Mouse (Mus musculus): ENCODE data around the gene Ech1.

Gene Ech1

DNA sequence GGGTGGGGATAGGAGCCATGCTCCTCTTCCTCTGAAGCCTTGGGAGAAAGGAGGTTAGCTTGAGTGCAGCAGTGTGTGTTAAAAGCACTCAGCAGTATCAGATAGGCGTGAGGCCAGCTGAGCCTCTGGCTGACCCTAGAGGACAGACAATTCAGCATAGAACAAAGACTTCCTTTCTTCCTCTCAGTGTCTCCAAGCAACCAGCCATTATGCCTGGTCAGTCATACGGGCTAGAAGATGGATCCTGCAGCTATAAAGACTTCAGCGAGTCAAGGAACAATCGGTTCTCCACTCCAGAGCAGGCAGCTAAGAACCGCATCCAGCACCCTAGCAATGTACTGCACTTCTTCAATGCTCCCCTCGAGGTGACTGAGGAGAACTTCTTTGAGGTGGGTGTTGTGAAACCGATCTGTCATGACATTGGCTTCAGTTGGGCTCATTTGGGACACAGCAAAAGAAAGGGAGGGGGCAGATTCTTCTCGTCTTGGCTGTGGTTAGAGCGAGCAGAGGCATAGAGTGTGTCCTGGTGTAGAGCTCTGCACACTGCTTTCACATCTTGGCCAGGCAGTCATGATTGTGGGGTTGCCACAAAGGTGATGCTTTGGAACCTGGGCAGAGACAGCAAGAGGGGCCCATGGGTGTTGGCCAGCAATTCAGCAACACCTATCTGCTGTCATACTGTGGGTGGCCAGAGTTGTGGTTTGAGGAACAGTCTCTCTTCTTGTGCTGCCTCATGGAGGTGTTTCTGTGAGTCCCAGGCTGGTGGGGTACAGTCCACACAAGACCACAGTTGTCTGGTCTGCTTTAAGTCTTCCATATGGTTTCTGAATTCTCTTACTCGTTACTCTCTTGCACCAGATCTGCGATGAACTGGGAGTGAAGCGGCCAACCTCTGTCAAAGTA is 4.4 kb upstream of the Ech1 start:
- DNase-seq, result no peak

DNA sequence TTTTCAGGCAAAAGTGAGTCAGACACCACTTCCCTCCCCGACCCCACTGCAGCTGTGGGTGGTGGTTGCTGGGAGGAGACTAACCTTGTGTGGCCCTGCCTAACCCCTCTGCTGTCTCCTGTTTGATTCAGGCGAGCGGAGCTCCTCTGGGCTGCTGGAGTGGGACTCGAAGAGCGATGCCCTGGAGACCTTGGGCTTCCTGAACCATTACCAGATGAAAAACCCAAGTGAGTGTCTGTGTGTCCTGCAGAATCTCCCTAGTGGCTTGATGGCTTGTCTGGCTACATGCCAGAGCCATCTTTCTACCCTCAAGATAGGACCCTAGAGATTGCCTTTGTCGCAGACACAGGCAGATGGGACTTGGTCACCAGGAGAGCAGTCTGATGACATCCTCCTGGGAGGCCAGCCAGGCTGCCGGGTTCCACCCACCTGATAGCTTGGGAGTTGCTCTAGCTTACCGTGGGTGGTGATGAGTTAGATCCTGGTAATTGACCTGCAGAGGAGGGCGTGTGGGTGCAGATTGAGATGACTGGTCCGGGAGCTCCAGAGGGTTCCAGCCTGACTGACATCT is 3.7 kb upstream of the Ech1 start:
- DNase-seq, result no peak

DNA sequence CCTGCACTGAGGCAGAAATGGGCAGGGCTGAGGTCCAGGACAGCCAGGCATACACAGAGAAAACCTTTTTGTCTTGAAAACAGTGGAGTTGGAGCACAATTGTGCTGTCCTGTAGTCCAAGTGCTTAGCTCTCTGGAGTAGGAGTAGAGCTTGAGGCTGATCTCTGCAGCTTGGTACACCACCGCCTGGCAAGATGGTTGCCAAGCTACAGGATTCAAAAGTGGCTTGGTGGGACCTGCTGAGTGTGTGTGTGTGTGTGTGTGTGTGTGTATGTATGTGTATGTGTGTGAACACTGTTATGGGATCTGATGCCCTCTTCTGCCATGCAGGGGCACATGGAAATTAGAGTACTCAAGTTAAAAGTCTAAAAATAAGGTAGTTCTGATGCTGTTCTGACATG is 2.5 kb upstream of the Ech1 start:
- no peak for DNase-seq

DNA sequence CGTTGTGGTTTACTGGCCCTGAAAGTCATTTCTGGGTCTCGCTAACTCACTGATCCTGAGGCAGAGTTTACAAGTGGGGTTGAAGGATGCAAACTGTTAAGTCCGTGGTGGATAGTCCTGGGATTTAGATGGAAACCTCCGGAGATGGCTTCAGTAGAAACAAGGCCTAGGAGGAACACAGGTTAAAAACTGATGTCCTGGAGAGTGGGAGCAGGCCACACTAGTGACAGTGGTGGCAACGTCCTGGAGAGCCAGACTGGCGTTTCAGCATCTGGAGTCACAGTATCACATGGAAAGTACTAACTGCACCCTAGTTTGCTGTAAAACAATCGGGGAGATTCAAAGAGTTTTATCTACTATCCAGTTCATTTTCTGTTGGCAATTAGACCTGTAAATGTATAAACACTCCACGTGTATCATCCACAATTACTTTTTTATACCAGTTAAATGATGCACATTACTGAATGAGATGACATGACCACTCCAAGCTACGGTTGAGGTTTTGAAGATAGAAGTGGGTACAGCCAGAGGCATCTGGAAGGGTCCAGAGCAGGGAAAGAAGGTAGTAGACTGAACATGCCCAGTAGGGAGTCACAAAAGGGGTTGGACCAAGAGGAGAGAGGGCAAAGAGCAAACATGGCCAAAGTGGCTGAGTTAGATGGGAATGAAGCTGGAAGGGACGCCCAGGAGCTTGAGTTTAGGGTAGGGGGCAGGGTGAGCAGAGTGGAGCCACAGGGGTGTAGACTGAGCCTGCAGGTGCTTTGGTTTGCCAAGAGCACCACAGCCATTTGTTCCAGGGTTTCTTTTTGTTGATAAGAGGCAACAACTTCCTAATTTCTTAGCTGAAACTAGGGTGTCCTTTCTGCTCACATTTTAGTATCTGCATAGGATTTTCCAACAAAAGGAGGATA is 1.8 kb upstream of the Ech1 start:
- no peak for DNase-seq

DNA sequence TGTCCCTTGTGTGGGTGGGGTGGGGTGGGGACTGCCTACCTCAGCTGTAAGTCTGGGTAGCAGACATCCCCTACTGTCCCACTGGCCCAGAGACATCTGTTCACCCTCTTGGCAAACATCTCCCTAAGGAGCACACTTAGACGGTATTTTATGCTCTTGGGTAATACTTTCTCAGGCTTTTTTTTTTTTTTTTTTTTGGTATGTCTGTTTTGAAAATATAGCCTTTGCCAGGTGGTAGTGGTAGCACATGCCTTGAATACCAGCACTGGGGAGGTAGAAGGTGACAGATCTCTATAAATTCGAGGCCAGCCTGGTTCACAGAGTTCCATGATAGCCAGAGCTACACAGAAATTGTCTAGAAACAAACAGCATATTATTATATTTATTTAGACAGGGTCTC is 1.1 kb upstream of the Ech1 start:
- no peak for DNase-seq

DNA sequence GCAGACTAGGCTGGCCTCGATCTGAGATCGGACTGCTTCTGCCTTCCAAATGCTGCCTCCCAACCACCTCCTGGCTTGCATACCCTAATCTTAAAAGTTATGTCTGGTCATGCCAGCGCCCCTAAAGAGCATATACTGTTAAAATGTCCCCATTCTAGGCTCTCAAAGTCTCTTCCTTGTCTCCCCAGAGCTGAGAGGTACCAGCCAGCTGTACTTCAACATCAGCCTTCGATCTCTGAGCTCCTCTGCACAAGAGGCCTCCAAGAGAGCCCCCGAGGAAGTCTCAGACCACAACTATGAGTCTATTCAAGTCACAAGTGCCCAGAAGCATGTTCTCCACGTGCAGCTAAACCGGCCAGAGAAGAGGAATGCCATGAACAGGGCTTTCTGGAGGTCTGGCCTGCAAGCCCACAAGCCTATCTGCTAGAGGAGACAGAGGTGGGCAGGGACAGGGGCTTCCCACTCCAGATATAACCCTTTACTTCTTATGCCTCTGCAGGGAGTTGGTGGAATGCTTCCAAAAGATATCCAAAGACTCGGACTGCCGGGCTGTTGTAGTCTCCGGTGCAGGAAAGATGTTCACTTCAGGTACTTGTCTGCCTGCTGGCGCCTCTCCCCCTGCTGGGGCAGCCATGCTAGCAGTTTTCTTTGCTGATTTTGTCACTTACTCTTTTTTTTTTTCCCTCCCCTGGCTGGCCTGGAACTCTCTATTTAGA is 827 bp downstream of the Ech1 start:
- DNase-seq, result peak; percentile 64

DNA sequence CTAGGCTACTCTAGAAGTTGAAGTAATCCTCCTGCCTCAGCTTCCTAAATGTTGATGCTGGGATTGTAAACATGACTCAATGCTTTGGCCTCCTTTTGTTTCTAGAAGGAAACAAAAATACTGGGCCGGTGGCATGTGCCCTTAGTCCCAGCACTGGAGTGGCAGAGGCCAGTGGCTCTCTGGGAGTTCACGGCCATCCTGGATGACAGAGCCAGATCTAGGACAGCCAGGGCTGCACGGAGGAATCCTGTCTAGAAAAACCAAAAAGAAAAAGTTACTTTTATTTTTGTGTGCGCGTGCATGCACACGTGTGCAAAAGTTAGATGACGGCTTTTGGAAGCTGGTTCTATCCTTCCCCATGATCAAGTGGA is 1.4 kb downstream of the Ech1 start:
- no peak for DNase-seq

DNA sequence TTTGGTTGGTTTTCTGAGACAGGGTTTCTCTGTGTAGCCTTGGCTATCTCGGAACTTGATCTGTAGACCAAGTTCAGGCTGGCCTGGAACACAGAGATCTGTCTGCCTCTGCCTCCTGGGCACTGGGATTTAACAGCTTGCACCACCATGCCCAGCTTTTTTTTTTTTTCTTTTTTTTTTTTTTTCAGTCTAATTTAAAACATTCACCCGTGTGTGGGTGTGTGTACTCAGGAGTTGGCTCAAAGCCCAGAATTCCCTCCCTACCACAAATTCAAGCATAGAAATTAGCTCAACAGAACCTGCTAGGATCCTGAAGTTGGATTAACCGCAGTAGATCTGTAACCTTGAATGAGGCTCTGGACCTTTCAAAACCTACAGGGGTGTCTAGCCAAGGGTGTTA is 2.3 kb downstream of the Ech1 start:
- DNase-seq, result no peak

DNA sequence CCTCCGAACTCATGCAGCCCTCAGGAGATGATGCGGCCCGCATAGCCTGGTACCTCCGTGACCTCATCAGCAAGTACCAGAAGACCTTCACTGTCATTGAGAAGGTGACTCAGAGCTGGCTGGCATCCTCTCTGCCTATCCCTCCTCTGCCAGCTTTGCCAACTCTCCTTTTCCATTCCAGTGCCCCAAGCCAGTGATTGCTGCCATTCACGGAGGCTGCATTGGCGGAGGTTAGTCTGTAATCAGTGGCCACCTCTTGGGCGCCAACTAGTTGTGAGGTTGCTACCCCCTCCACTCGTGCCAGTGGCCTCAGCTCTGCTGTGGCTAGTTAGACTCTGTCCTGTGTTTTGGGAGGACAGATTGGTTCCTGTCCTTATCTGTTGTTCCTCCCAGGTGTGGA is 4.8 kb downstream of the Ech1 start:
- no peak for DNase-seq

DNA sequence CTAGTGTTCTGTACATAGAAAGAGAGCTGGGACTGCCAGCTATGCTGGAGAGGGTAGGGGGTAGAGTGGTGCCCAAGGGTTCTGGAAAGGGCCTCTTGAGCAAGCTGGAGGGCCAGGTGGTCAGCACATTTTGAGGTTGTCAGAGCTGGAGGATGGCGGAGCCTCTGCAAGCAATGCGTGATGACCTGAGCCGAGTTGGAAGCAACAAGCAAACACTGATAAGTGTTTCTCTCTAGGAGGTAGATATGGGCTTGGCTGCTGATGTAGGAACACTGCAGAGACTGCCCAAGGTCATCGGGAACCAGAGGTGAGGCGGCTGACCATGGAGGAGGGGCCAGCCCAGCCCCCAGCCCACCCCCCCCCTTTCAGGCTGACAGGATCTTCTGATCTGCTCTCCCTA is 6.0 kb downstream of the Ech1 start:
- no peak for DNase-seq

DNA sequence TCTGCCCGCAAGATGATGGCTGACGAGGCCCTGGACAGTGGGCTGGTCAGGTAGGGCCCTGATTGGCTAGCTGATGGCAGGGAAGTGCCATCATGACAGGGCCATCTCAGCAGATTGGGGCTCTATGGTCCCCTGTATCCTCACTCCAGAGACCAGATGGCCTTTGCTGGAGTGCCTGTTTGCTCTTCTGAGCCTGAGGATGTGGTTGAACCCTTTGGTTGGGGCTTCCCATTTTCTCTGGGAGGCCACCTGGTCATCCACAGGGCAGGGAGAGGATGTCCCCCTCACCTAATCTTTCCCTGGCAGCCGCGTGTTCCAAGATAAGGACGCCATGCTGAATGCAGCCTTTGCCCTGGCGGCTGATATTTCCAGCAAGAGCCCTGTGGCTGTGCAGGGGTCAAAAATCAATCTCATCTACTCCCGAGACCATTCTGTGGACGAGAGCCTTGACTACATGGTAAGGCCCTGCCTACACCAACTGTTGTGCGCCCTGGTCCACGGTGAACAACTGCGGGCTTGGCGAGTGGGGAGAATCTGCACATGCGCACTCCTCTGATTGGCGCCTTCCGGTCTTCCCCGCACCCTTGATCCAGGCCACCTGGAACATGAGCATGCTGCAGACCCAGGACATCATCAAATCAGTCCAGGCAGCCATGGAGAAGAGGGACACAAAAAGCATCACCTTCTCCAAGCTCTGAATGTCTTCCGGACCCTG is 6.6 kb downstream of the Ech1 start:
- no peak for DNase-seq

DNA sequence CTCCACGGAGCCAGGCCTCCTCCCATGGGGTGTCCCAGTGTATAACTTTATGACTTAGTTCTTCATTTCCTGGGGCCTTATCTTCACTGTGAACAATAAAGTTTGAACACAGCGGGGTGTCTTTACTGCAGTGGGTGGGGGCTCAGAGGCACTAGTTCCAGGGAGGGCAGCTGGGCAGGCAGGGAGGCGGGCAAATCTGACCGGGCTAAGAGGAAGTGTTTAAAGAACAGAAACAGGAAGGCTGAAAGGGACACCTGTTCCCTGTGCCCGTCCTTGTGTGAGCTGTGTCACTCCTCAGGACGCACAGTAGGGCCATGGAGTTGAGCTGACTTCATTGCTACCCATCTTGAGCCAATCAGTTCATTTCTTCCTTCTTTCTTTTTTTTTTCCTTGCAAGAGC is 7.1 kb downstream of the Ech1 start:
- no peak for DNase-seq

DNA sequence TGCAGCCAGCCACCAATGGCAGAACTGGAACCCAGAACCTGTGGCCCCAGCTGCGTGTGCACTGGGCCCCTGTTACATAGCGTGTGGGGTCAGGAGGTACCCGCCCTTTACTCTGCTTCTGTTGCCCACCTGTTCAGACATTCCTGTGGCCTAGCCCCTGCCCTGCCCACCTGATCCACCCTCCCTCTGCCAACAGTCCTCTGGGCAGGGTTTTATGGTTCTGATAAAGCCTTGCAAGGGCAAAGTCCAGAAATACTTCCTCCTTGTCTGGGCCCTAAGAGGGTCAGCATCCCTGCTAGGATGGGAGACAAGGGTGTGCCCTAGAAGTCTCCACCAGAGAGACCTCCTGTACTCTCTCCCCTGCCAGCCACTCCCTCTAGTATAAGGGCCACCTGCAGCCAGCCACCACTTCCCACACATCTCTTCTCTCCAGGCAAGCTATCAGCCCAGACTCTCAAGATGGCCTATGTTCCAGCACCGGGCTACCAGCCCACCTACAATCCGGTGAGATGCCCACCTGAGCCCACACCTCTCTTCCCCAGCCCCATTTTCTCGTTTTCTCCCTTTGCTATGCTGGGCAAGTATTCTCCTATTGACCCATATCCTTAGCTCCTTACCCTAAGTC is 8.8 kb downstream of the Ech1 start, which contains the start of gene Lgals4:
TSS of gene Lgals4 (plus strand) at position 132 of the 625 bp plus-strand sequence.
- DNase-seq, result no peak

DNA sequence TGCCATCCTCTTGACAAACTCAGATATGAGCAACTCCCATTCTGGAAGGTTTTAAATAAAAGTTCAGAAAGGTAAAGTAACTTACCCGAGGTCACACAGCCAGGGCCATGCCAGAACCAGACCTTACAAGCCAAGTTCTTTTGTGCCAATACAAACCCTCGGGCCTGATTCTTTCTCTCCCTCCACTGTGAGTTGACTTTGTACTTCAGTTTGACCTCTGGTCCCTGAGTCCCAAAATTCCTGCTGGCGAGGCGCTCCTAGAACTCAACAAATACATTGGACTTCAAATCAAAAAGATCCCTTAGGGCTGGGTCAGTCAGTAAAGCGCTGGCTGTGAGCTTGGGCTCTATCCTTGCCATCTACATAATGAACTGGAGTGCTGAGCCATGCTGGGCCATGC is 11.9 kb downstream of the Ech1 start:
- DNase-seq, result no peak

DNA sequence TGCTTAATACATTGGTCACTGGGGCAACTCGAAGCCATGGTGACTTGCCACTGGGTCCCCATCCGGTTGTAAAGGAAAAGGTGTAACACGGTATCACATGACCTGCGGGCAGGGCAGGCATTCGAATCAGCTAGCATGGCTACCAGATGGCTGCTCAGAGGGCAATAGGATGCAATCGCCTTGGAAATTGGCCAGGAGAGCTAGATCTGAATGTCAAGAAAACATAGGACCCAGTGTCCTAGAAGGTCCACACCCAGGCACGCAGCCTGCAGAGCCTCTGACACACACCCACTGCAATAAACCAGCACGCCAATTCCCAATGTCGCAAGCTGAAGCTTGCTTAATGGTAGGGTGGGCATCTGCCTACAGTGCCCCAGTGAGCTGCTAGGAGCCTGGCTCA is 13.3 kb downstream of the Ech1 start:
- no peak for DNase-seq

DNA sequence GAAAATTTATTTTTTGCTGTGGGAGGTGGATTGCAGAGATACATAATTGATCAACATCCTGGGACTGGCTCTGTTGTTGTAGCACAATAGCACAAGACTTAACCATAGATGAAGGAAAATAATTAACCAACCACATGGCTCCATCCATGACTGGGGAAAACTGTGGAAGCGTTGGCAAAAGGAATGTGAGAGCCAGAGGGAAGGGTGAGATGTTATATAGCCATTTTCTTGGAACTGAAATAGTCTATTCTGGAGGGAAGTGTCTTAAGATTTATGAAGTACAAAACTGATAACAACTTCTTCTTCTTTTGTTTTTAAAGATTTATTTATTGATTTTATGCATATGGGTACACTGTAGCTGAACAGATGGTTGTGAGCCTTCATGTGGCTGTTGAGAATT is 22.3 kb downstream of the Ech1 start:
- DNase-seq, result no peak

DNA sequence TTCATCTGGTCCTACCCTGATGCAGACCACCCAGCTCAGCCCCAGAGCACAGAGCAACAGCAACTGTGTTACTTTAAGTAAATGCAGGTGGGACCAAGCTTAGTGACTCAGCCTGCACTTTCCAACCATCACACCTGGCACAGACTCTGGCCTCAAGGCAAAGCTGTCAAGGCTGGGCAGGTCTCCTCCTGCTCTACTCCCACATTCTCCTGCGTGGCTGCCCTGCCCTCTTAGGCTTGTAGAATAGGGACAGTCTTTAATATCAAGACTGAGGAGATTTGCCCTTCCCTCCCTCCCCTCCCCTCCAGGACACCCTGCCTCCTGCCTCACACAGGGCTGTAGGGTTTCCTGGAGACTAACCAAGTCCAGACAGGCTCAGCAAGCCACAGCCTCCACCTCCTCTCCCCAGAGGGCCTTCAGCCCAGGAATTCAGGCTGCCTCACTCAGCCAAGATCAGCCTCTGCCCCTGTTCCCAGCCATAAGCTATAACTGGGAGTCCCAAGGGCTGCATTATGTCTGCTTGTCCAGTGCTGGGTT is 24.8 kb downstream of the Ech1 start:
- no peak for DNase-seq

DNA sequence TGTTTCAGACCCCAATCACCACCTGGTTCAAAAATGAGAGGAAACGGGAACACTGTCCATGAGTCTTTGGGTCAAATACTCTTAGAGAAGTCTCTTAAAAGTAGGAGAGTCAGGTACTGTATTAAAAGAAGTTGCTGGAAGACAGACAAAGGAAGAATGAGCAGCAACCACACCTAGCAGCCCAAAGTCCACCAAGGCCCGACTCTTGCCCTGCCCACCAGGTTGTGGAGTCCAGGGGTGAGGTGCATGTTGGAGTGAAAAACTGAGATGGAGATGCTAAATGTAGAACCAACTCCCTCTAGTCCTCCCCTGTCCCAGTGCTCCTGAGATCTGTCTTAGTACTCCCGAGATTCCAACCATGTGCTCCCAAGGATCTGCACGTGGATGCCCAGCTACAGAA is 25.6 kb downstream of the Ech1 start:
- DNase-seq, result no peak

DNA sequence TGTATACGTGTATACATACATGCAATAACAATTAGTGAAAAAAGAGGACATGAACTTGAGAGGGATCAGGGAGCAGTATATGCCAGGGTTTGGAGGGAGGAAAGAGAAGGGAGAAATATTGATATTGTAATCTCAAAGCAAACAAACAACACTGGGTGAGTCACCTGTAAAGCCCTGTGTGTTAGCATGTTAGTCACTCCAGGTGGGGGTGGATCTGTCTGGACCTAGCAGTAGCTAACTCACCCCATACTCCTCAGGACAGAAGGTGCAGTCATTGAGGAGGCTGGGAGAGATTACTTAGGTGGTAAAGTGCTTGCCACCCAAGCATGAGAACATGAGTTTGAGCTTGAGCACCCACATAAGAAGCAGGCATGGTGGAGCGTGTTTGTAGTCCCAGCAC is 34.9 kb downstream of the Ech1 start:
- DNase-seq, result no peak

DNA sequence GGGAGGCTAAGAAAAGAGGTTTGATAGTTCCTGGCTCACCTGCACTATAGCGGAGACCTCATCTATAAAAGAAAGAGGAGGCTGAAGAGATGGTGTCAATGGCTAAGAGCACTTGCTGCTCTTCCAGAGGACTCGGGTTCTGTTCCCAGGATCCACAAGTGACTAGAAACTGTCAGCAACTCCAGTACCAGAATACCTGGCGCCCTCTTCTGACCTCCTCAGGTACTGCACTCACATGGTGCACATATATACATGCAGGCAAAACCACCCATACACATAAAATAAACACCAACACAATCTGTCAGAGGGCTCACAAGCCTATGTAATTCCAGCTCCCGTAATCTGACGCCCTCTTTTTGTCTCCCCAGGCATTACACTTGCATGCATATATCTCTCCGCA is 35.9 kb downstream of the Ech1 start:
- DNase-seq, result no peak

DNA sequence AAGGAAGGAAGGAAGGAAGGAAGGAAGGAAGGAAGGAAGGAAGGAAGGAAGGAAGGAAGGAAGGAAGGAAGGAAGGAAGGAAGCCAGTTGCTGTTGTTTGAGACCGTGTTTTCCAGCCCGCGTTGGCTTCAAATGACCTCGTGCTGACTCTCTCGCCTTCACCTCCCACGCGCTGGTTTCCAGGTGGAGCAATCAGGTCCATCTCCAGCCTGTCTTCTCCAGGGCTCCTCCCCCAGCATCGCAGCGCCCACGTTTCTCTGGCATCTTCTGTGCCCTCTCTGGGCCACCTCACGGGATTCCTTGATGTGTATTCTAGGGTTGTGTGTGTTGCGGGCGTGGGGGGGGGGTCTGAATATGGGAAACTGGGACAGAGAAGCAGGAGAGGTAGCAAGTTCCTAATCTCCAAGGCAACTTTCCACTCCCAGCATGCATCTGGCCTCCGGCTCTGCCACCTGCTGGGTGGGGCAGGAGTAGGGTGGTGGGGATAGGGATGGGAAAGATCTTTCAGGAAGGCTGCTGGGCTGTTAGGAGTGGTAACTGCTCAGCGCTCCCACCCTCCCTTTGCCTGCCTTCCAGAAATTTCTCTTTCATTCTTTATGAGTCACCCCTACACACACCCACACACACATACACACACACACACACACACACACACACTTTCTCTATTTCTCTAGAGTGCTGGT is 37.9 kb downstream of the Ech1 start:
- no peak for DNase-seq
